Mouse (Mus musculus): ENCODE data around the gene Hbs1l. TPM values are rescaled to one million over a fixed set of nuclear protein-coding genes. Genes with fewer than 3 reads are reported as not detected.
"Not testable (repeated sequence)": the region's sequence is repeated elsewhere in the genome, so short reads cannot be mapped to it uniquely, and the experiment has no call there.

Gene Hbs1l
- polyA plus RNA-seq, 1 experiment: 73.6 TPM

GRCm38 (mm10) chr10:21393390-21393789, 97.6 kb downstream of the Hbs1l start:
- TF ChIP-seq CTCF (IDR thresholded peaks at IDR 0.05; ENCODE audit: borderline replicate concordance, insufficient read depth, low read length) (no peak), POLR2A (IDR thresholded peaks at IDR 0.05; ENCODE audit: low read depth, low read length) (no peak)
- Histone ChIP-seq H3K4me3 (ENCODE audit: insufficient read depth, low read length) (no peak overlapping the region), H3K27ac (ENCODE audit: insufficient read depth, low read length) (no peak overlapping the region), H3K4me1 (ENCODE audit: control insufficient read depth, insufficient read depth, low read length) (peaks cover 2% of the 10 kb centered on the region; the same call in 1 of the 2 replicates)

GRCm38 (mm10) chr10:21395426-21396139, 99.8 kb downstream of the Hbs1l start:
- peaks cover 7% of the 10 kb centered on the region; the same call in 1 of the 2 replicates for H3K4me1 ChIP-seq (ENCODE audit: control insufficient read depth, insufficient read depth, low read length)
- H3K4me3 ChIP-seq (ENCODE audit: insufficient read depth, low read length): no peak overlapping the region
- TF ChIP-seq POLR2A (IDR thresholded peaks at IDR 0.05; ENCODE audit: low read depth, low read length) (no peak), CTCF (IDR thresholded peaks at IDR 0.05; ENCODE audit: borderline replicate concordance, insufficient read depth, low read length) (no peak)
- no peak overlapping the region for H3K27ac ChIP-seq (ENCODE audit: insufficient read depth, low read length)

- H3K4me3 ChIP-seq (ENCODE audit: insufficient read depth, low read length): not testable (repeated sequence)
- peaks cover 11% of the 10 kb centered on the region for H3K4me1 ChIP-seq (ENCODE audit: control insufficient read depth, insufficient read depth, low read length)
- H3K27ac ChIP-seq (ENCODE audit: insufficient read depth, low read length): peak overlapping the region; percentile 81
Observed at GRCm38 (mm10) chr10:21398873-21399425, 103.2 kb downstream of the Hbs1l start.

- peak overlapping the region; percentile 81 for H3K27ac ChIP-seq (ENCODE audit: insufficient read depth, low read length)
- peaks cover 11% of the 10 kb centered on the region for H3K4me1 ChIP-seq (ENCODE audit: control insufficient read depth, insufficient read depth, low read length)
- no peak for TF ChIP-seq CTCF (IDR thresholded peaks at IDR 0.05; ENCODE audit: borderline replicate concordance, insufficient read depth, low read length)
- TF ChIP-seq POLR2A (IDR thresholded peaks at IDR 0.05; ENCODE audit: low read depth, low read length): no peak
- no peak overlapping the region for H3K4me3 ChIP-seq (ENCODE audit: insufficient read depth, low read length)
Observed at GRCm38 (mm10) chr10:21399622-21400021, 103.8 kb downstream of the Hbs1l start.

- Histone ChIP-seq H3K4me3 (ENCODE audit: insufficient read depth, low read length) (no peak overlapping the region), H3K27ac (ENCODE audit: insufficient read depth, low read length) (peak overlapping the region; percentile 81), H3K4me1 (ENCODE audit: control insufficient read depth, insufficient read depth, low read length) (peaks cover 11% of the 10 kb centered on the region)
- TF ChIP-seq POLR2A (IDR thresholded peaks at IDR 0.05; ENCODE audit: low read depth, low read length) (no peak), CTCF (IDR thresholded peaks at IDR 0.05; ENCODE audit: borderline replicate concordance, insufficient read depth, low read length) (no peak)
Observed at GRCm38 (mm10) chr10:21400031-21400430, 104.3 kb downstream of the Hbs1l start.

- peaks cover 11% of the 10 kb centered on the region for H3K4me1 ChIP-seq (ENCODE audit: control insufficient read depth, insufficient read depth, low read length)
- H3K27ac ChIP-seq (ENCODE audit: insufficient read depth, low read length): peak overlapping the region; percentile 81; the same call in 1 of the 2 replicates
- no peak overlapping the region for H3K4me3 ChIP-seq (ENCODE audit: insufficient read depth, low read length)
- TF ChIP-seq CTCF (IDR thresholded peaks at IDR 0.05; ENCODE audit: borderline replicate concordance, insufficient read depth, low read length) (no peak), POLR2A (IDR thresholded peaks at IDR 0.05; ENCODE audit: low read depth, low read length) (no peak)
Observed at GRCm38 (mm10) chr10:21400453-21400852, 104.7 kb downstream of the Hbs1l start.

- TF ChIP-seq POLR2A (IDR thresholded peaks at IDR 0.05; ENCODE audit: low read depth, low read length) (no peak), CTCF (IDR thresholded peaks at IDR 0.05; ENCODE audit: borderline replicate concordance, insufficient read depth, low read length) (no peak)
- Histone ChIP-seq H3K27ac (ENCODE audit: insufficient read depth, low read length) (no peak overlapping the region), H3K4me1 (ENCODE audit: control insufficient read depth, insufficient read depth, low read length) (peaks cover 11% of the 10 kb centered on the region), H3K4me3 (ENCODE audit: insufficient read depth, low read length) (no peak overlapping the region)
Observed at GRCm38 (mm10) chr10:21401259-21401658, 105.5 kb downstream of the Hbs1l start.

- Histone ChIP-seq H3K4me1 (ENCODE audit: control insufficient read depth, insufficient read depth, low read length) (peaks cover 8% of the 10 kb centered on the region; the same call in 1 of the 2 replicates), H3K4me3 (ENCODE audit: insufficient read depth, low read length) (no peak overlapping the region), H3K27ac (ENCODE audit: insufficient read depth, low read length) (no peak overlapping the region)
- no peak for TF ChIP-seq POLR2A (IDR thresholded peaks at IDR 0.05; ENCODE audit: low read depth, low read length)
- TF ChIP-seq CTCF (IDR thresholded peaks at IDR 0.05; ENCODE audit: borderline replicate concordance, insufficient read depth, low read length): no peak
Observed at GRCm38 (mm10) chr10:21404822-21405221, 109.0 kb downstream of the Hbs1l start.

GRCm38 (mm10) chr10:21405707-21406534, 110.1 kb downstream of the Hbs1l start:
- H3K27ac ChIP-seq (ENCODE audit: insufficient read depth, low read length): no peak overlapping the region
- no peak overlapping the region for H3K4me3 ChIP-seq (ENCODE audit: insufficient read depth, low read length)
- TF ChIP-seq POLR2A (IDR thresholded peaks at IDR 0.05; ENCODE audit: low read depth, low read length): no peak
- no peak for TF ChIP-seq CTCF (IDR thresholded peaks at IDR 0.05; ENCODE audit: borderline replicate concordance, insufficient read depth, low read length)
- H3K4me1 ChIP-seq (ENCODE audit: control insufficient read depth, insufficient read depth, low read length): peaks cover 3% of the 10 kb centered on the region; the same call in 1 of the 2 replicates
